Mouse (Mus musculus) midbrain, embryonic 14.5 days (tissue): Measurements from ENCODE around the gene B4galt3. TPM values are rescaled to one million over a fixed set of nuclear protein-coding genes. Genes with fewer than 3 reads are reported as not detected.

Experiments used
- ATAC-seq: fragments of 200-750 bp; cut with Nextera tagmentation; 2 replicates; pipeline ENCODE4 v1.8.0; 2017; ENCODE audit warnings: moderate number of reproducible peaks, moderate library complexity; ENCODE audit not compliant: low FRiP score, low TSS enrichment
- DNase-seq: peaks from one replicate; pipeline ENCODE4 v3.0.0-alpha.2; 2015
- H3K27ac ChIP-seq: fragments of 300-500 bp; sonication (generic); replicated peaks from 2 replicates; pipeline ENCODE4 v1.5.1; 2014; ENCODE audit warnings: mild to moderate bottlenecking, low read depth, low read length, moderate library complexity
- H3K27me3 ChIP-seq: fragments of 300-500 bp; sonication (generic); 2 replicates; pipeline ENCODE4 v1.6.1; 2014; ENCODE audit warnings: low read length, control low read depth, mixed read lengths; ENCODE audit not compliant: control insufficient read depth, insufficient read depth
- H3K36me3 ChIP-seq: fragments of 300-500 bp; sonication (generic); 2 replicates; pipeline ENCODE4 v1.6.1; 2014; ENCODE audit warnings: low read length, control low read depth; ENCODE audit not compliant: control insufficient read depth, insufficient read depth
- H3K4me1 ChIP-seq: fragments of 300-500 bp; sonication (generic); 2 replicates; pipeline ENCODE4 v1.6.1; 2014; ENCODE audit warnings: mild to moderate bottlenecking, antibody characterized with exemption, low read length, control low read depth; ENCODE audit not compliant: control insufficient read depth, insufficient read depth
- H3K4me2 ChIP-seq: fragments of 300-500 bp; sonication (generic); 2 replicates; pipeline ENCODE4 v1.6.1; 2014; ENCODE audit warnings: mild to moderate bottlenecking, low read length, moderate library complexity
- H3K4me3 ChIP-seq: fragments of 300-500 bp; sonication (generic); replicated peaks from 2 replicates; pipeline ENCODE4 v1.5.1; 2014; ENCODE audit warnings: low read depth, low read length
- H3K9ac ChIP-seq: fragments of 300-500 bp; sonication (generic); replicated peaks from 2 replicates; pipeline ENCODE4 v1.6.1; 2014; ENCODE audit warnings: mild to moderate bottlenecking, low read length, moderate library complexity
- H3K9me3 ChIP-seq: fragments of 300-500 bp; sonication (generic); 2 replicates; pipeline ENCODE4 v1.6.1; 2016; ENCODE audit warnings: low read length, control low read depth, mixed read lengths; ENCODE audit not compliant: control insufficient read depth
- WGBS: fragments of 180-500 bp; shearing (Covaris S2); extraction: QIAGEN DNeasy Blood & Tissue Kit; methylation state at CpG from one replicate; pipeline ENCODE4 v1.1.7; 2014; 5-methylcytosine and 5-hydroxymethylcytosine counted together
- polyA plus RNA-seq: library from polyadenylated mRNA; unstranded; fragments of >200 nt; fragmentation: Nextera tagmentation; extraction: Ambion mirVana; gene quantifications from 2 replicates; pipeline ENCODE4 v1.2.1, GENCODE M21; 2014

Gene B4galt3
- 101 and 105 TPM in 2 replicates for polyA plus RNA-seq

DNA sequence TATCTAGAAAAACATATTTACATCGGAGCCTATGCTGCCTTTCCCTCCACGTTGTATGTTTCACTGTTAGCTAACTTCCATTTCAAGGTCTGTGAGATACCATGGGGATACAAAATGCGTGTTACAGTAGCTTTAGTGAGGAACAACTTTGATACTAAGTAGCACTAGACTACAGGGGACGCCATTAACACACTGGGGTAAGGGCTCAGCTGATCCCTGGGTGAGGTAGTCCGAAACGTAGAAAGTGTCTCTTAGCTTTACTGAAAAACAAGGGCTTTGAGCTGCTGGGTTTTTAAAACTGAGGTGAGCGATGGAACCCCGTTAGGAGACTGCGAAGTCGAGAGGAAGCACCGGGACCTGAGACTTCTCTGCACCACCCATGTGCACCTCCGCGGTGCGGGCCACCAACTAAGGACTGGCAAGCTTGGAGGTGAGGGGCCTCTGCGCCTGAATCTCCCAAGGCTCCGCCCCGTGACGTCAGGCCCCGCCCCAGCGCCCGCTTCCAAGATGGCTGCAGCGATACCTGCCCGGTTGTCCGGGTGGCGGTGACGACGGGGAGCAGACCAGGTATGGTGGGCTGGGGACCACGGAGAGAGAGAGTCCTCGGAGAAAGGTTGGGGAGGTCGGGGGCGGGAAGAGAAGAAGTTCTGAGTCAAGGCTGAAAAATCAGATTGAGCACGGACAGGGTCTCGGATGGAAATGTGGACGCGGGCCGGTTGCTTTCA lies at the start of gene B4galt3:
B4galt3 (plus strand) TSS at position 481 of the 725 bp plus-strand sequence.
- peak within 1 kb of the TSS; percentile 68 for H3K4me3 ChIP-seq
- H3K27ac ChIP-seq, result peak within 1 kb of the TSS; percentile 53
- no peaks in the 10 kb centered on the region for H3K27me3 ChIP-seq
- peaks cover 14% of the 10 kb centered on the region for H3K4me1 ChIP-seq
- peak within 1 kb of the TSS; percentile 83 for H3K4me2 ChIP-seq
- H3K36me3 ChIP-seq, result peaks cover 30% of the 10 kb centered on the region
- H3K9me3 ChIP-seq, result no peaks in the 10 kb centered on the region
- H3K9ac ChIP-seq, result peak within 1 kb of the TSS; percentile 74
- 4% methylated on average over 36 of the region's 36 CpGs for WGBS
- DNase-seq (peak; percentile 96), ATAC-seq (peak; percentile 95)

DNA sequence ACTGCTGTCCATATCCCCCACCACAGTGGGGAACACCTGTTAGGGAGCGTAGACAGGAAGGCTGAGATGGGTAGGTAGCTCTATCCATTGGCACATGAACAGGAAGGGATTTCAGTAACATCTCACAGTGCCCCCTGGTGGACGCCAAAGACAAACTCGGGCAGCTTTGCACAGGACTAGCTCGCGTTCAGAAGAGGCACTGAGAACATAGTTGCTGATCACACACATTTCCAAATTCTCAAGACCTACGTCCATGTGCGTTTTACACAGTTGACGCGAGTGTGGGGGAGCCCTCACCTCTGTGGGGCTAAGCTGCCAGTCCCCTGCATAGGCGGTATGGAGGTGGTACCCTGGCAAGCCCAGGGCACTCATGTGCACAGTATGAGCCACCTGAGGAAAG lies 49.3 kb upstream of the B4galt3 start:
- Histone ChIP-seq H3K4me2 (peak overlapping the region; percentile 86), H3K4me1 (peaks cover 13% of the 10 kb centered on the region), H3K4me3 (peak overlapping the region; percentile 66; the same call in 1 of the 2 replicates), H3K27me3 (no peaks in the 10 kb centered on the region), H3K9ac (no peak overlapping the region), H3K9me3 (no peaks in the 10 kb centered on the region), H3K36me3 (peaks cover 13% of the 10 kb centered on the region), H3K27ac (no peak overlapping the region)
- ATAC-seq, result peak; percentile 32
- DNase-seq, result peak; percentile 94
- 4% methylated on average over 10 of the region's 10 CpGs for WGBS

DNA sequence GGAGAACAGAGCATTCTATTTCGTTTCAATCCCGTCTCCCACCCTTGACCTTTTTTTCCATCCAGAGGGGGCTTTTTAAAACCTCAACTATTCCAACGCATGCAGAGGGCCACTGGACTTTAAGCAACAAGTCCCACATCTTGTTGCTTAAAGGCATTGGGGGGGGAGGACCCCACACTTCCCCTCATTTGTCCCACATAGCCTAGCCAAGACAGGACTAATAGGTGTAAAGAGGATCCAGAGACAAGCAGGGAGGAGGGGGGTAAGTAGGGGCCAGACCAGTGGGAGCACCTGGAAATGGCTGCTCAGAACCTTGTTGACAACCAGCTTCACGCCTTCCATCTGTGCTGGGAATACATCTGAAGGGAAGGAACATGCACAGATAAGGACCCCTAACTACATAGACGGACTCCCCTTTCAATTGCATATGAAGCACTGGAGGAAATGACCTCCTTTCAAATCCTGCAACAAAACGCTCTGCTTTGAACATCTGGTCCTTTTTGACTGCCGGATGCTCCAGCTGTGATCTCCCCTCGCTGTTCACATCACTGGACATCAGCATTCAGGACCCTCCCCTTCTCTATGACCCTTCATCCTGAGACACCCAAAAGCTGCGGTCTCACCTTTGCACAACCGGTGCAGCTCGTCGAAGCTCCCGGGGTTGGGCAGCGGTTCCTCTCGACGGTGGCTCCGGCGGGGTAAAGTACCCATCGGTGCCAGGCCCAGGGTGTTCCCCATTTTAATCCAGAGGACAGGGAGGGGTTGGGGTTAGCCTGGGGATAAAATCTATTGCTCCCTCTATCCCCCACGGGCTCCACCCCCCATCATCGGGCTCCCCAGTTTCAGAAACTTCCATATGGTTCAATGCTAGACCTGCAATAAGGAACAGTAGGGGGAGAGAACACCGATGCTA lies 48.6 kb upstream of the B4galt3 start:
- Histone ChIP-seq H3K9me3 (no peaks in the 10 kb centered on the region), H3K4me3 (peak overlapping the region; percentile 66), H3K27ac (peak overlapping the region; percentile 72; the same call in 1 of the 2 replicates), H3K27me3 (no peaks in the 10 kb centered on the region), H3K9ac (peak overlapping the region; percentile 63), H3K36me3 (peaks cover 13% of the 10 kb centered on the region), H3K4me1 (peaks cover 13% of the 10 kb centered on the region), H3K4me2 (peak overlapping the region; percentile 86)
- WGBS, result 6% methylated on average over 22 of the region's 22 CpGs
- DNase-seq (no peak), ATAC-seq (no peak)

DNA sequence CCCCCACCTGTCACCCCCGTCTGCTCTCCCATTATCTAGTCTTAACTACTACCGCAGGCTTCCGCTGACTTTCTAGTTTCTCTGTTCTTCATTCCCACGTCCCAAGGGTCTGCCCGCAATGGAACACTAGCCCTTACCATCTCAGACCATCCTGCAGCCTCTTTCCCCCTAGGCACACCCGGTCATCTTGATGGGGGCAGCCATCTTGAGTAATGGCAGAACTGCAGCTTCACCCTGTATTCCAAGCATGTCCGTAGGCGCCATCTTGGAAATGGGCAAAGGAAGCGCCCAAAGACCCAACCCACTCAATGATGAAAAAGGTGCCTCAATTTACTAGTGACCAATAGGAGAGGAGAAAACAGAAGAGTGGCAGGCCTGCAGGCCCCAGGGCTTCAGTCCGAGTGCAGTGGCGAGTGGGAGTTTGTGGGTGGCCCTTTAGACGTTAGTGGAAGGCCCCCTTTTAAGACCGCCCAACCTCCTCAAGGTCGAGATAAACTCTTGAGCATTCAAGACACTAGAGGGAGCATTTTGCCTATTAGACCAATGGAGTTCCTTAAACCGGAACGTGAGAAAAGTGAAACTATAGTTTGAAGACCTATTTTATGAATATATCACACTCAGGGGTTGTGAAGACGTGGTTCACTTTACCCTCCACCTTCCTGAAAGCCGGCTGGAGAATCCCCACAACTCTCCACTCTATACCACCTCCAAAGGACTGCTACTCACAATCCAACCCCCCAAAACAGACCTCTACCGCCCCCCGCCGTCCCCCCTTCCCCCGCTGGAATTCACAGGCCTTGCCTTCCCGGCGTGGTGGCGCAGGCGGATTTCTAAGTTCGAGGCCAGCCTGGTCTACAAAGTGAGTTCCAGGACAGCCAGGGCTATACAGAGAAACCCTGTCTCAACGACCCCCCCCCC lies 47.6 kb upstream of the B4galt3 start, which contains the start of gene Tomm40l:
Tomm40l (minus strand) TSS at position 277 of the 918 bp plus-strand sequence.
- Histone ChIP-seq H3K36me3 (peaks cover 13% of the 10 kb centered on the region), H3K9me3 (no peaks in the 10 kb centered on the region), H3K27ac (peak within 1 kb of the TSS; percentile 72), H3K9ac (peak within 1 kb of the TSS; percentile 63), H3K27me3 (no peaks in the 10 kb centered on the region), H3K4me3 (peak within 1 kb of the TSS; percentile 66), H3K4me2 (peak within 1 kb of the TSS; percentile 86), H3K4me1 (peaks cover 13% of the 10 kb centered on the region)
- ATAC-seq (peak; percentile 96), DNase-seq (peak; percentile 96)
- 3% methylated on average over 28 of the region's 28 CpGs for WGBS

DNA sequence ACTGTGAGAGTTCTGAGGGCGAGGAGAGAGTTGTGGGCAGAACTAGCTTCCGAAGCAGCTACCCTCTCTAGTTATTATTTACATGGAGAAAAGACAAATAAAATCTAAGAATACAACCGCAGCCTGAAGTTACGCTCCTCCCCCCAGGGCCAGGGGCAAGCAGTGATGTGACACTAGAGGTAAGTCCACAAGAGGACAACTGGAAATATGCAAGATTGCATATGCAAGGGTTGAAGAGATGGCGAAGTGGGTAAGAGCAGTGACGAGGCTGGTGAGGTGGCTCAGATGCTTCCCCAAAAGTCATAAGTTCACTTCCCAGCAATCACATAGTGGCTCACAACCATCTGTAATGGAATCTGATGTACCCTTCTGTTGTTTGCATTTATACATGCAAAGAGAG lies 47.0 kb upstream of the B4galt3 start:
- no peak for ATAC-seq
- 83% methylated on average over 6 of the region's 6 CpGs for WGBS

DNA sequence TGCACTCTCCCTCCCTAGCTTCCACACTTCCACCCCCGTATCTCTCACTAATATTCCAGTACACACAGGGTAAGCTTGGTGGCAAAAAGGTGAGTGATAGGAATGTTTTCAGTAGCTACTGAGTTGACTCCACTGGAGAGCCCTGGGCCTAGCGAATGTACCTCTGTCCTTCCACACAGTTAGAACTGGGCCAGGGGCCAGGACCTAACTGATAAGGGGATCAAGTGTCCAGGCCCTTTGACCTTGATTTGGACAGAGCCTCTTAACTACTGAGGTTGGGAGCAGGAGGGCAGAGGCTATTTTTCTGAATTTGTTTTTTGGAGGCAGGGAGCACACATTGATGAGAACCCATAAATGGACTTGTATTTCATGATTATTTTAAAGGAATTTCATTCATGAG lies 46.3 kb upstream of the B4galt3 start:
- WGBS, result 93% methylated on average over 2 of the region's 2 CpGs
- H3K4me2 ChIP-seq, result no peak overlapping the region
- no peak for ATAC-seq

More for the DNA sequence above, 47.0 kb upstream of the B4galt3 start:
- Histone ChIP-seq H3K4me3 (peak overlapping the region; percentile 66; the same call in 1 of the 2 replicates), H3K9me3 (no peaks in the 10 kb centered on the region), H3K4me2 (peak overlapping the region; percentile 86), H3K36me3 (peaks cover 10% of the 10 kb centered on the region), H3K9ac (no peak overlapping the region), H3K27ac (peak overlapping the region; percentile 55; the same call in 1 of the 2 replicates), H3K4me1 (peaks cover 13% of the 10 kb centered on the region), H3K27me3 (no peaks in the 10 kb centered on the region)
- DNase-seq, result no peak

DNA sequence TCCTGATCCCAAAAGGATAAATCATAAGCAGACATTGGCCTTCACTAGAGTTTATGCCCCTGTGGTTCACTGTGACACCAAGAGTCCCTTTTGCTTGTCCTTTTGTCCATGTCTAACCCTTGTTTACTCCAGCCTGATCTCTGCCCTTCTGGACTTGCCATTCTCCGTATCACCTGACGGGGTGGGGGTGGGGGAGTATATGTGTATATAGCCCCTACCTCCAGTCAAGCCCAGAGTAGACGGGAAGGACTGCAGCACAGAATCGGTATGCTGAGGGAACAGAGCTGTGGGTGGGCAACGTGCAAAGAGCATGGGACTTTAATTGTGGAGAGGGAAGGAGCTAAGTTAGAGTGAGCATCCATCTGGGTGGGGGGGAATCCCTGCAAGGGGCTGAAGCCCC lies 45.3 kb upstream of the B4galt3 start, which contains the start of gene Apoa2:
Apoa2 (plus strand) TSS at position 198 of the 400 bp plus-strand sequence.
- H3K4me1 ChIP-seq, result peaks cover 13% of the 10 kb centered on the region
- H3K9ac ChIP-seq, result no peak within 1 kb of the TSS
- no peak for ATAC-seq
- no peak within 1 kb of the TSS for H3K4me3 ChIP-seq
- no peak within 1 kb of the TSS for H3K4me2 ChIP-seq
- H3K27ac ChIP-seq, result no peak within 1 kb of the TSS
- no peak for DNase-seq
- H3K9me3 ChIP-seq, result no peaks in the 10 kb centered on the region
- H3K27me3 ChIP-seq, result no peaks in the 10 kb centered on the region
- WGBS, result 81% methylated on average over 5 of the region's 5 CpGs
- H3K36me3 ChIP-seq, result no peaks in the 10 kb centered on the region

More for the DNA sequence above, 46.3 kb upstream of the B4galt3 start:
- no peak overlapping the region for H3K27ac ChIP-seq
- H3K9ac ChIP-seq, result no peak overlapping the region
- peaks cover 13% of the 10 kb centered on the region for H3K4me1 ChIP-seq
- no peaks in the 10 kb centered on the region for H3K27me3 ChIP-seq
- DNase-seq, result no peak
- peaks cover 6% of the 10 kb centered on the region for H3K36me3 ChIP-seq
- no peak overlapping the region for H3K4me3 ChIP-seq
- no peaks in the 10 kb centered on the region for H3K9me3 ChIP-seq

DNA sequence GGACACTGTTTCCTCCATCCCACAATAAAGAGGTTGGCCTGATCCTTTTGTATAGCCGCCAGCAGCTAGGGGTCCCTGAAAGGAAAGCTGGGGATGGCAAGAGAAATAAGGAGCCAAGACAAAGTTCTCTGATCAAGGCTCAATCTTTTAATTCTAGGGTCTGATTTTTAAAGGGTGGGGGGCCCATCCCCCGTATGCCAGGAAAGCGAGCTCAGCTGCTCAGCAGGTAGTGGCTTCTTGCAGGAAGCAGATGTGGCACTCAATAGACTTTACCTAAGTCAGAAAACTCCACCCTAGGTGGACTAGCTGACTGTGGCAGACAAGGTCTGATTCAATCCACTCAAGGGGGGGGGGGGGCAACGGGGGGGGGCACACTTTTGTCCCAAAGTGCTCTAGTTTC lies 43.3 kb upstream of the B4galt3 start:
- Histone ChIP-seq H3K4me3 (no peak overlapping the region), H3K4me2 (no peak overlapping the region), H3K9ac (no peak overlapping the region), H3K27me3 (no peaks in the 10 kb centered on the region), H3K9me3 (no peaks in the 10 kb centered on the region), H3K27ac (no peak overlapping the region), H3K36me3 (no peaks in the 10 kb centered on the region), H3K4me1 (peaks cover under 1% of the 10 kb centered on the region; the same call in 1 of the 2 replicates)
- no peak for DNase-seq
- WGBS, result 52% methylated on average over 4 of the region's 4 CpGs
- ATAC-seq, result no peak
